Mouse (Mus musculus): ENCODE measurements around the gene Tlr11. TPM values are rescaled to one million over a fixed set of nuclear protein-coding genes. Genes with fewer than 3 reads are reported as not detected.

The Tlr11 gene
- polyA plus RNA-seq (2015; fragmentation: Nextera tagmentation; extraction: Ambion mirVana), result not detected in 2 replicates

- Histone ChIP-seq H3K27me3 (no peaks in the 10 kb centered on the region), H3K4me2 (no peak within 1 kb of the TSS), H3K9ac (no peak within 1 kb of the TSS), H3K4me1 (replicated peaks) (no peaks in the 10 kb centered on the region), H3K36me3 (no peaks in the 10 kb centered on the region), H3K9me3 (no peaks in the 10 kb centered on the region), H3K4me3 (no peak within 1 kb of the TSS), H3K27ac (no peak within 1 kb of the TSS)
- no peak for ATAC-seq (ENCODE audit: low FRiP score)
- WGBS, result 89% methylated on average over 2 of the region's 2 CpGs
Observed at GRCm38 (mm10) chr14:50357593-50357992, at the start of gene Tlr11. TSS of gene Tlr11 (plus strand) at chr14:50357914.

GRCm38 (mm10) chr14:50326661-50327060 is 31.1 kb upstream of the Tlr11 start, which contains the start of gene Olfr734:
TSS of gene Olfr734 (minus strand) at chr14:50326761.
- Histone ChIP-seq H3K27me3 (no peaks in the 10 kb centered on the region), H3K4me2 (no peak within 1 kb of the TSS), H3K27ac (no peak within 1 kb of the TSS), H3K9ac (no peak within 1 kb of the TSS), H3K9me3 (no peaks in the 10 kb centered on the region), H3K36me3 (no peaks in the 10 kb centered on the region), H3K4me3 (no peak within 1 kb of the TSS), H3K4me1 (replicated peaks) (no peaks in the 10 kb centered on the region)
- WGBS, result 85% methylated on average over 1 of the region's 1 CpGs
- no peak for ATAC-seq (ENCODE audit: low FRiP score)

GRCm38 (mm10) chr14:50348796-50349195 is 8.9 kb upstream of the Tlr11 start, which contains the start of gene Olfr735:
TSS of gene Olfr735 (minus strand) at chr14:50348872.
- no peak for ATAC-seq (ENCODE audit: low FRiP score)
- 87% methylated on average over 2 of the region's 2 CpGs for WGBS
- H3K27ac ChIP-seq, result no peak within 1 kb of the TSS
- no peaks in the 10 kb centered on the region for H3K36me3 ChIP-seq
- H3K4me1 ChIP-seq (replicated peaks), result no peaks in the 10 kb centered on the region
- H3K4me3 ChIP-seq, result no peak within 1 kb of the TSS
- H3K27me3 ChIP-seq, result no peaks in the 10 kb centered on the region
- no peaks in the 10 kb centered on the region for H3K9me3 ChIP-seq
- no peak within 1 kb of the TSS for H3K4me2 ChIP-seq
- H3K9ac ChIP-seq, result no peak within 1 kb of the TSS

- Histone ChIP-seq H3K4me1 (replicated peaks) (no peaks in the 10 kb centered on the region), H3K4me3 (no peak overlapping the region), H3K27me3 (no peaks in the 10 kb centered on the region), H3K9ac (no peak overlapping the region), H3K27ac (no peak overlapping the region), H3K9me3 (no peaks in the 10 kb centered on the region), H3K4me2 (no peak overlapping the region), H3K36me3 (no peaks in the 10 kb centered on the region)
- WGBS, result 41% methylated on average over 3 of the region's 3 CpGs
- ATAC-seq (ENCODE audit: low FRiP score), result no peak
Observed at GRCm38 (mm10) chr14:50352438-50352837, 5.3 kb upstream of the Tlr11 start.

GRCm38 (mm10) chr14:50356725-50357124 is 989 bp upstream of the Tlr11 start:
- Histone ChIP-seq H3K36me3 (no peaks in the 10 kb centered on the region), H3K27me3 (no peaks in the 10 kb centered on the region), H3K4me2 (no peak overlapping the region), H3K9me3 (no peaks in the 10 kb centered on the region), H3K9ac (no peak overlapping the region), H3K4me1 (replicated peaks) (no peaks in the 10 kb centered on the region), H3K27ac (no peak overlapping the region), H3K4me3 (no peak overlapping the region)
- ATAC-seq (ENCODE audit: low FRiP score), result no peak
- 90% methylated on average over 2 of the region's 2 CpGs for WGBS

- Histone ChIP-seq H3K9ac (no peak overlapping the region), H3K36me3 (no peaks in the 10 kb centered on the region), H3K4me3 (no peak overlapping the region), H3K27ac (no peak overlapping the region), H3K27me3 (no peaks in the 10 kb centered on the region), H3K4me1 (replicated peaks) (no peaks in the 10 kb centered on the region), H3K9me3 (no peaks in the 10 kb centered on the region), H3K4me2 (no peak overlapping the region)
- ATAC-seq (ENCODE audit: low FRiP score), result no peak
- WGBS, result 90% methylated on average over 3 of the region's 3 CpGs
Observed at GRCm38 (mm10) chr14:50360480-50360879, 2.8 kb downstream of the Tlr11 start.

GRCm38 (mm10) chr14:50363561-50363960 is 5.8 kb downstream of the Tlr11 start:
- H3K36me3 ChIP-seq, result no peaks in the 10 kb centered on the region
- no peaks in the 10 kb centered on the region for H3K27me3 ChIP-seq
- no peak overlapping the region for H3K4me2 ChIP-seq
- no peak for ATAC-seq (ENCODE audit: low FRiP score)
- no peaks in the 10 kb centered on the region for H3K4me1 ChIP-seq (replicated peaks)
- no peaks in the 10 kb centered on the region for H3K9me3 ChIP-seq
- no peak overlapping the region for H3K27ac ChIP-seq
- no peak overlapping the region for H3K9ac ChIP-seq
- WGBS, result 87% methylated on average over 2 of the region's 2 CpGs
- no peak overlapping the region for H3K4me3 ChIP-seq

GRCm38 (mm10) chr14:50380863-50381262 is 23.1 kb downstream of the Tlr11 start, which contains the start of gene Olfr736:
TSS of gene Olfr736 (plus strand) at chr14:50381163.
- Histone ChIP-seq H3K4me1 (replicated peaks) (no peaks in the 10 kb centered on the region), H3K4me2 (no peak within 1 kb of the TSS), H3K27me3 (no peaks in the 10 kb centered on the region), H3K9me3 (peaks cover 2% of the 10 kb centered on the region; the same call in 1 of the 2 replicates), H3K36me3 (no peaks in the 10 kb centered on the region), H3K4me3 (no peak within 1 kb of the TSS), H3K9ac (no peak within 1 kb of the TSS), H3K27ac (no peak within 1 kb of the TSS)
- 91% methylated on average over 2 of the region's 2 CpGs for WGBS
- ATAC-seq (ENCODE audit: low FRiP score), result no peak

GRCm38 (mm10) chr14:50407268-50407667 is 49.6 kb downstream of the Tlr11 start, which contains the start of gene Olfr738:
TSS of gene Olfr738 (plus strand) at chr14:50407568.
- Histone ChIP-seq H3K27ac (no peak within 1 kb of the TSS), H3K27me3 (no peaks in the 10 kb centered on the region), H3K9ac (no peak within 1 kb of the TSS), H3K4me2 (no peak within 1 kb of the TSS), H3K36me3 (no peaks in the 10 kb centered on the region), H3K4me3 (no peak within 1 kb of the TSS), H3K4me1 (replicated peaks) (no peaks in the 10 kb centered on the region), H3K9me3 (no peaks in the 10 kb centered on the region)
- ATAC-seq (ENCODE audit: low FRiP score), result no peak
- WGBS, result 91% methylated on average over 1 of the region's 1 CpGs

Other genes starting within 250 kb of the Tlr11 start
- gene Olfr727, start 234.7 kb upstream of the Tlr11 start, polyA plus RNA-seq (2015; fragmentation: Nextera tagmentation; extraction: Ambion mirVana), result not detected in 2 replicates
- gene Olfr728, start 215.2 kb upstream of the Tlr11 start, polyA plus RNA-seq (2015; fragmentation: Nextera tagmentation; extraction: Ambion mirVana), result not detected in 2 replicates
- gene Olfr729, start 205.0 kb upstream of the Tlr11 start, polyA plus RNA-seq (2015; fragmentation: Nextera tagmentation; extraction: Ambion mirVana), result not detected in 2 replicates
- gene Olfr730, start 169.7 kb upstream of the Tlr11 start, polyA plus RNA-seq (2015; fragmentation: Nextera tagmentation; extraction: Ambion mirVana), result not detected in 2 replicates
- gene Olfr731, start 116.0 kb upstream of the Tlr11 start, polyA plus RNA-seq (2015; fragmentation: Nextera tagmentation; extraction: Ambion mirVana), result not detected in 2 replicates
- gene Olfr732, start 73.7 kb upstream of the Tlr11 start, polyA plus RNA-seq (2015; fragmentation: Nextera tagmentation; extraction: Ambion mirVana), result not detected in 2 replicates
- not detected in 2 replicates for gene Olfr733, start 56.4 kb upstream of the Tlr11 start, polyA plus RNA-seq (2015; fragmentation: Nextera tagmentation; extraction: Ambion mirVana)
- gene Olfr734, start 31.2 kb upstream of the Tlr11 start, polyA plus RNA-seq (2015; fragmentation: Nextera tagmentation; extraction: Ambion mirVana), result not detected in 2 replicates
- gene Olfr735, start 9.0 kb upstream of the Tlr11 start, polyA plus RNA-seq (2015; fragmentation: Nextera tagmentation; extraction: Ambion mirVana), result not detected in 2 replicates
- not detected in 2 replicates for gene Olfr736, start 23.2 kb downstream of the Tlr11 start, polyA plus RNA-seq (2015; fragmentation: Nextera tagmentation; extraction: Ambion mirVana)
- gene Olfr738, start 49.7 kb downstream of the Tlr11 start, polyA plus RNA-seq (2015; fragmentation: Nextera tagmentation; extraction: Ambion mirVana), result not detected in 2 replicates
- gene Olfr739, start 60.7 kb downstream of the Tlr11 start, polyA plus RNA-seq (2015; fragmentation: Nextera tagmentation; extraction: Ambion mirVana), result not detected in 2 replicates
- not detected in 2 replicates for gene Olfr740, start 87.6 kb downstream of the Tlr11 start, polyA plus RNA-seq (2015; fragmentation: Nextera tagmentation; extraction: Ambion mirVana)
- gene Olfr741, start 114.8 kb downstream of the Tlr11 start, polyA plus RNA-seq (2015; fragmentation: Nextera tagmentation; extraction: Ambion mirVana), result not detected in 2 replicates
- gene Olfr742, start 145.7 kb downstream of the Tlr11 start, polyA plus RNA-seq (2015; fragmentation: Nextera tagmentation; extraction: Ambion mirVana), result not detected in 2 replicates
- gene Olfr743, start 163.9 kb downstream of the Tlr11 start, polyA plus RNA-seq (2015; fragmentation: Nextera tagmentation; extraction: Ambion mirVana), result not detected in 2 replicates

Data from hindbrain, embryonic 13.5 days (tissue).